20 mouse cellular contexts compared by ENCODE assay signal in the genomic region with DNA sequence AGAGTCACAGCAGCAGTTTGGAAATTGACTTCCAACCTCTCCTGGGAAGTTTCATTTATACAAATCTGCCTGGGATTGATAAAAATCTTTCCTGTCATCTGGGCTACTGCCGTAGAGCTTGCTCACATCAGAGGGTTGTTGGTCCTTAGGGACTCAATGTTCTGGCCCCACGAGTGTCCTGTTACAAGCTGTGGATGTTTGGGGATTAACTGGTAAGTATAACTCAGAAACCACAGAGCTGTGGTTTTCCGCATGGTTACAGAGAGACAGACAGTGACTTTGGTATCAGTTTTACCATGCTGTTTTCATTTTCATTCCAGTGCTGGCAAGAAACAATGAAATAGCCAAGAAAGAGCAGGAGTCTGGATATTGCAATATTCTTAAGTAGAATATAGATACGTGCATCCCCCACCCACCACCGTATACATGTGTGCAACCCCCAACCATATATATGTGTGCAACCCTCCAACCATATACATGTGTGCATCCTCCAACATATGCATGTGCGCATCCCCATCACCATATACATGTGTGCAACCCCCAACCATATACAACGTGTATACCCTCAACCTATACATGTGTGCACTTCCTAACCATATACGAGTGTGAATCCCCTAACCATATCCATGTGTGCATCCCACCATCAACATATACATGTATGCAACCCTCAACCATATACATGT.
DNase-seq lines count a peak whose midpoint lies in the region; ATAC-seq and TF ChIP-seq lines count a peak whose summit lies in the region.
"Had no signal": no experiment of that assay in that cellular context is flagged by ENCODE, and none has a peak within 500 bp of the region (broad histone marks: within the 10 kb centered on the region; RNA-seq: fewer than 3 reads in every experiment).

No protein-coding gene starts in this region.

- H3K9me3 ChIP-seq in midbrain, embryonic 14.5 days (ENCODE audit: control insufficient read depth, low read length) = no peaks in the 10 kb centered on the region
- no peaks in the 10 kb centered on the region for H3K9me3 ChIP-seq in midbrain, embryonic 10.5 days (replicated peaks)
- H3K9me3 ChIP-seq in embryonic facial prominence, embryonic 15.5 days (replicated peaks) = no peaks in the 10 kb centered on the region
- H3K9me3 ChIP-seq: forebrain, embryonic 12.5 days; heart, embryonic 12.5 days; hindbrain, embryonic 12.5 days had no signal

- peak; percentile 14 for DNase-seq in gastrocnemius, postnatal 25 days
- no peak for DNase-seq in gastrocnemius, adult 2 months
- DNase-seq in midbrain, embryonic 14.5 days = no peak
- no peak for DNase-seq in midbrain, embryonic 10.5 days (ENCODE audit: low spot score)
- no peak for DNase-seq in natural killer cell, adult 2 months (ENCODE audit: low spot score in 2 of 2)
- no peak for DNase-seq in spleen, postnatal 14 days (ENCODE audit: low spot score in 2 of 2)
- DNase-seq: adrenal gland, postnatal 25 days; cerebellum, adult 8-10 months; heart, postnatal 10 days; kidney, adult 11 months; kidney, postnatal 14 days; lung, embryonic 14.5 days; lung, postnatal 4 days had no signal

- H3K4me2 ChIP-seq in midbrain, embryonic 14.5 days (ENCODE audit: low read length) = no peak overlapping the region
- H3K4me2 ChIP-seq in embryonic facial prominence, embryonic 15.5 days (replicated peaks) = no peak overlapping the region
- H3K4me2 ChIP-seq: forebrain, embryonic 12.5 days; heart, embryonic 12.5 days; hindbrain, embryonic 12.5 days; lung, embryonic 14.5 days had no signal

- H3K27me3 ChIP-seq in midbrain, embryonic 14.5 days (ENCODE audit: control insufficient read depth, insufficient read depth, low read length) = no peaks in the 10 kb centered on the region
- no peaks in the 10 kb centered on the region for H3K27me3 ChIP-seq in midbrain, embryonic 10.5 days (ENCODE audit: low read depth, poor library complexity, severe bottlenecking)
- H3K27me3 ChIP-seq in embryonic facial prominence, embryonic 15.5 days = no peaks in the 10 kb centered on the region
- H3K27me3 ChIP-seq: forebrain, embryonic 12.5 days; heart, embryonic 12.5 days; hindbrain, embryonic 12.5 days had no signal

- 85% methylated on average over 8 of the region's 8 CpGs for WGBS in midbrain, embryonic 14.5 days
- WGBS in midbrain, embryonic 10.5 days = 84% methylated on average over 8 of the region's 8 CpGs
- WGBS in embryonic facial prominence, embryonic 15.5 days = 40% methylated on average over 8 of the region's 8 CpGs

- 0 out of 2 replicates have a peak, but pooled peaks have one; percentile 14 for ATAC-seq in midbrain, embryonic 14.5 days (ENCODE audit: low FRiP score, low TSS enrichment)
- ATAC-seq in embryonic facial prominence, embryonic 15.5 days (ENCODE audit: insufficient number of reproducible peaks, low FRiP score, low TSS enrichment, low read depth) = peak; percentile 67
- ATAC-seq: CD4-positive, CD25-positive, alpha-beta regulatory T cell, adult 4 months had no signal

- H3K36me3 ChIP-seq in midbrain, embryonic 14.5 days (ENCODE audit: control insufficient read depth, insufficient read depth, low read length) = no peaks in the 10 kb centered on the region
- no peaks in the 10 kb centered on the region for H3K36me3 ChIP-seq in midbrain, embryonic 10.5 days
- no peaks in the 10 kb centered on the region for H3K36me3 ChIP-seq in embryonic facial prominence, embryonic 15.5 days
- H3K36me3 ChIP-seq: forebrain, embryonic 12.5 days; heart, embryonic 12.5 days; hindbrain, embryonic 12.5 days had no signal

- intact Hi-C loops in gastrocnemius, adult 2 months (cut with DNase I) = no loop called here

- H3K9ac ChIP-seq in midbrain, embryonic 14.5 days (replicated peaks; ENCODE audit: low read length) = no peak overlapping the region
- H3K9ac ChIP-seq in embryonic facial prominence, embryonic 15.5 days = no peak overlapping the region
- H3K9ac ChIP-seq: forebrain, embryonic 12.5 days; heart, embryonic 12.5 days; hindbrain, embryonic 12.5 days; liver, embryonic 14.5 days; lung, embryonic 14.5 days had no signal

- no peaks in the 10 kb centered on the region for H3K4me1 ChIP-seq in midbrain, embryonic 14.5 days (ENCODE audit: control insufficient read depth, insufficient read depth, low read length)
- H3K4me1 ChIP-seq in midbrain, embryonic 10.5 days = no peaks in the 10 kb centered on the region
- H3K4me1 ChIP-seq in embryonic facial prominence, embryonic 15.5 days = no peaks in the 10 kb centered on the region
- H3K4me1 ChIP-seq: forebrain, embryonic 12.5 days; heart, embryonic 12.5 days; hindbrain, embryonic 12.5 days had no signal

- no peak overlapping the region for H3K27ac ChIP-seq in gastrocnemius, adult 2 months
- no peak overlapping the region for H3K27ac ChIP-seq in midbrain, embryonic 14.5 days (replicated peaks; ENCODE audit: low read depth, low read length)
- H3K27ac ChIP-seq in midbrain, embryonic 10.5 days (replicated peaks) = no peak overlapping the region
- H3K27ac ChIP-seq in embryonic facial prominence, embryonic 15.5 days (replicated peaks) = no peak overlapping the region
- H3K27ac ChIP-seq: forebrain, embryonic 12.5 days; hindbrain, embryonic 12.5 days; liver, embryonic 14.5 days had no signal

- TF ChIP-seq CTCF in gastrocnemius, adult 2 months (IDR thresholded peaks at IDR 0.05) = no peak

- H3K4me3 ChIP-seq in gastrocnemius, adult 2 months = no peak overlapping the region
- H3K4me3 ChIP-seq in midbrain, embryonic 14.5 days (replicated peaks; ENCODE audit: low read depth, low read length) = no peak overlapping the region
- H3K4me3 ChIP-seq in midbrain, embryonic 10.5 days = no peak overlapping the region
- no peak overlapping the region for H3K4me3 ChIP-seq in embryonic facial prominence, embryonic 15.5 days (replicated peaks)
- H3K4me3 ChIP-seq: erythroblast, embryonic 14.5 days; forebrain, embryonic 12.5 days; heart, embryonic 12.5 days; hindbrain, embryonic 12.5 days had no signal
